Mouse (Mus musculus) neural tube, embryonic 13.5 days (tissue): ENCODE measurements around the gene Col18a1. TPM values are rescaled to one million over a fixed set of nuclear protein-coding genes. Genes with fewer than 3 reads are reported as not detected.

ENCODE experiments used
- ATAC-seq: fragments of 200-750 bp; cut with Nextera tagmentation; 2 replicates; pipeline ENCODE4 v1.8.0; 2017; ENCODE audit warnings: low read depth, mild to moderate bottlenecking, moderate TSS enrichment, moderate library complexity
- H3K27ac ChIP-seq: fragments of 300-500 bp; sonication (generic); replicated peaks from 2 replicates; pipeline ENCODE4 v1.5.1; 2015; ENCODE audit warnings: moderate library complexity, mild to moderate bottlenecking, inconsistent platforms
- H3K27me3 ChIP-seq: fragments of 300-500 bp; sonication (generic); 2 replicates; pipeline ENCODE4 v1.6.1; 2015; ENCODE audit warnings: mild to moderate bottlenecking, inconsistent platforms
- H3K36me3 ChIP-seq: fragments of 300-500 bp; sonication (generic); 2 replicates; pipeline ENCODE4 v1.6.1; 2015; ENCODE audit warnings: mild to moderate bottlenecking, inconsistent platforms
- H3K4me1 ChIP-seq: fragments of 300-500 bp; sonication (generic); replicated peaks from 2 replicates; pipeline ENCODE4 v1.6.1; 2015; ENCODE audit warnings: inconsistent platforms
- H3K4me2 ChIP-seq: fragments of 300-500 bp; sonication (generic); 2 replicates; pipeline ENCODE4 v1.6.1; 2015; ENCODE audit warnings: inconsistent platforms, mild to moderate bottlenecking, moderate library complexity
- H3K4me3 ChIP-seq: fragments of 300-500 bp; sonication (generic); 2 replicates; pipeline ENCODE4 v1.5.1; 2015; ENCODE audit warnings: mild to moderate bottlenecking, inconsistent platforms
- H3K9ac ChIP-seq: fragments of 300-500 bp; sonication (generic); 2 replicates; pipeline ENCODE4 v1.6.1; 2015; ENCODE audit warnings: moderate library complexity, mild to moderate bottlenecking, inconsistent platforms
- H3K9me3 ChIP-seq: fragments of 300-500 bp; sonication (generic); 2 replicates; pipeline ENCODE4 v1.6.1; 2016; ENCODE audit warnings: inconsistent platforms
- WGBS: fragments of 180-500 bp; shearing (Covaris S2); methylation state at CpG from one replicate; pipeline ENCODE4 v1.1.7; 2015; 5-methylcytosine and 5-hydroxymethylcytosine counted together
- polyA plus RNA-seq: library from polyadenylated mRNA; unstranded; fragments of >200 nt; fragmentation: Nextera tagmentation; extraction: Ambion mirVana; gene quantifications from 2 replicates; pipeline ENCODE4 v1.2.1, GENCODE M21; 2015

The Col18a1 gene
- polyA plus RNA-seq, 1 experiment from 2014 or later: 64.2 TPM

GRCm38 (mm10) chr10:77033323-77034025 lies 132.9 kb downstream of the Col18a1 start:
- ATAC-seq: peak; percentile 81
- WGBS: 1% methylated on average over 30 of the region's 30 CpGs
- H3K9me3 ChIP-seq: no peaks in the 10 kb centered on the region
- H3K4me1 ChIP-seq: peaks cover 26% of the 10 kb centered on the region
- peak overlapping the region; percentile 68 for H3K4me2 ChIP-seq
- H3K4me3 ChIP-seq: peak overlapping the region; percentile 54
- H3K9ac ChIP-seq: peak overlapping the region; percentile 69
- H3K27ac ChIP-seq: peak overlapping the region; percentile 35; the same call in 1 of the 2 replicates
- peaks cover 5% of the 10 kb centered on the region for H3K36me3 ChIP-seq
- H3K27me3 ChIP-seq: peaks cover 5% of the 10 kb centered on the region

- H3K9ac ChIP-seq: peak overlapping the region; percentile 69
- peaks cover 26% of the 10 kb centered on the region for H3K4me1 ChIP-seq
- under 1% methylated on average over 49 of the region's 49 CpGs for WGBS
- H3K4me3 ChIP-seq: peak overlapping the region; percentile 54
- ATAC-seq: peak; percentile 94
- H3K36me3 ChIP-seq: no peaks in the 10 kb centered on the region
- H3K4me2 ChIP-seq: peak overlapping the region; percentile 68
- H3K27me3 ChIP-seq: peaks cover 5% of the 10 kb centered on the region
- peak overlapping the region; percentile 63 for H3K27ac ChIP-seq
- H3K9me3 ChIP-seq: no peaks in the 10 kb centered on the region
Measured at GRCm38 (mm10) chr10:77032591-77033322, 133.6 kb downstream of the Col18a1 start.

- Histone ChIP-seq H3K4me3 (peak within 1 kb of the TSS; percentile 54), H3K36me3 (no peaks in the 10 kb centered on the region), H3K27me3 (peaks cover 5% of the 10 kb centered on the region), H3K9ac (peak within 1 kb of the TSS; percentile 69), H3K27ac (peak within 1 kb of the TSS; percentile 63), H3K4me1 (peaks cover 26% of the 10 kb centered on the region), H3K4me2 (peak within 1 kb of the TSS; percentile 68), H3K9me3 (no peaks in the 10 kb centered on the region)
- WGBS: 41% methylated on average over 13 of the region's 13 CpGs
- ATAC-seq: no peak
Measured at GRCm38 (mm10) chr10:77031768-77032375, 134.5 kb downstream of the Col18a1 start, which contains the start of gene Slc19a1. Slc19a1 (plus strand) TSS chr10:77032241.

- Histone ChIP-seq H3K9ac (no peak overlapping the region), H3K4me1 (peaks cover 26% of the 10 kb centered on the region), H3K4me2 (no peak overlapping the region), H3K4me3 (no peak overlapping the region), H3K9me3 (no peaks in the 10 kb centered on the region), H3K36me3 (no peaks in the 10 kb centered on the region), H3K27me3 (peaks cover 5% of the 10 kb centered on the region), H3K27ac (no peak overlapping the region)
- WGBS: 87% methylated on average over 5 of the region's 5 CpGs
- ATAC-seq: no peak
Measured at GRCm38 (mm10) chr10:77030666-77031065, 135.7 kb downstream of the Col18a1 start.

GRCm38 (mm10) chr10:77029761-77030160 lies 136.6 kb downstream of the Col18a1 start:
- no peak overlapping the region for H3K27ac ChIP-seq
- no peak for ATAC-seq
- no peaks in the 10 kb centered on the region for H3K36me3 ChIP-seq
- WGBS: 94% methylated on average over 4 of the region's 4 CpGs
- H3K27me3 ChIP-seq: peaks cover 5% of the 10 kb centered on the region
- H3K4me1 ChIP-seq: peaks cover 19% of the 10 kb centered on the region
- no peak overlapping the region for H3K9ac ChIP-seq
- H3K4me3 ChIP-seq: no peak overlapping the region
- no peak overlapping the region for H3K4me2 ChIP-seq
- H3K9me3 ChIP-seq: no peaks in the 10 kb centered on the region

- H3K4me2 ChIP-seq: no peak overlapping the region
- no peak overlapping the region for H3K4me3 ChIP-seq
- 86% methylated on average over 6 of the region's 6 CpGs for WGBS
- no peaks in the 10 kb centered on the region for H3K9me3 ChIP-seq
- H3K27me3 ChIP-seq: peaks cover 5% of the 10 kb centered on the region
- H3K9ac ChIP-seq: no peak overlapping the region
- no peaks in the 10 kb centered on the region for H3K36me3 ChIP-seq
- no peak for ATAC-seq
- peaks cover 9% of the 10 kb centered on the region for H3K4me1 ChIP-seq
- no peak overlapping the region for H3K27ac ChIP-seq
Measured at GRCm38 (mm10) chr10:77028782-77029296, 137.5 kb downstream of the Col18a1 start.

- no peak overlapping the region for H3K27ac ChIP-seq
- H3K9me3 ChIP-seq: no peaks in the 10 kb centered on the region
- WGBS: 77% methylated on average over 3 of the region's 3 CpGs
- no peak overlapping the region for H3K4me2 ChIP-seq
- H3K4me1 ChIP-seq: 0 out of 2 replicates have a peak, but pooled peaks cover under 1% of the 10 kb centered on the region
- no peak for ATAC-seq
- no peak overlapping the region for H3K9ac ChIP-seq
- peaks cover 5% of the 10 kb centered on the region for H3K27me3 ChIP-seq
- H3K4me3 ChIP-seq: no peak overlapping the region
- H3K36me3 ChIP-seq: no peaks in the 10 kb centered on the region
Measured at GRCm38 (mm10) chr10:77026944-77027343, 139.4 kb downstream of the Col18a1 start.

- Histone ChIP-seq H3K36me3 (no peaks in the 10 kb centered on the region), H3K4me1 (no peaks in the 10 kb centered on the region), H3K4me2 (no peak overlapping the region), H3K4me3 (no peak overlapping the region), H3K9me3 (no peaks in the 10 kb centered on the region), H3K27ac (no peak overlapping the region), H3K27me3 (no peaks in the 10 kb centered on the region), H3K9ac (no peak overlapping the region)
- 87% methylated on average over 5 of the region's 5 CpGs for WGBS
- no peak for ATAC-seq
Measured at GRCm38 (mm10) chr10:77024231-77024630, 142.1 kb downstream of the Col18a1 start.

GRCm38 (mm10) chr10:77022301-77023130 lies 143.8 kb downstream of the Col18a1 start:
- WGBS: 80% methylated on average over 13 of the region's 13 CpGs
- Histone ChIP-seq H3K9ac (no peak overlapping the region), H3K36me3 (no peaks in the 10 kb centered on the region), H3K9me3 (no peaks in the 10 kb centered on the region), H3K27ac (no peak overlapping the region), H3K4me1 (no peaks in the 10 kb centered on the region), H3K4me3 (no peak overlapping the region), H3K27me3 (no peaks in the 10 kb centered on the region), H3K4me2 (no peak overlapping the region)
- ATAC-seq: no peak

GRCm38 (mm10) chr10:77021399-77022052 lies 144.8 kb downstream of the Col18a1 start:
- H3K36me3 ChIP-seq: no peaks in the 10 kb centered on the region
- H3K9ac ChIP-seq: no peak overlapping the region
- 33% methylated on average over 17 of the region's 17 CpGs for WGBS
- peak; percentile 60 for ATAC-seq
- peak overlapping the region; percentile 42 for H3K4me2 ChIP-seq
- H3K27ac ChIP-seq: no peak overlapping the region
- H3K4me3 ChIP-seq: peak overlapping the region; percentile 7; the same call in 1 of the 2 replicates
- 0 out of 2 replicates have a peak, but pooled peaks cover 4% of the 10 kb centered on the region for H3K4me1 ChIP-seq
- H3K9me3 ChIP-seq: no peaks in the 10 kb centered on the region
- H3K27me3 ChIP-seq: no peaks in the 10 kb centered on the region

- 70% methylated on average over 9 of the region's 9 CpGs for WGBS
- Histone ChIP-seq H3K9me3 (no peaks in the 10 kb centered on the region), H3K36me3 (no peaks in the 10 kb centered on the region), H3K27ac (no peak overlapping the region), H3K4me1 (0 out of 2 replicates have a peak, but pooled peaks cover 5% of the 10 kb centered on the region), H3K4me3 (no peak overlapping the region), H3K4me2 (no peak overlapping the region), H3K27me3 (no peaks in the 10 kb centered on the region), H3K9ac (no peak overlapping the region)
- no peak for ATAC-seq
Measured at GRCm38 (mm10) chr10:77017662-77018061, 148.7 kb downstream of the Col18a1 start.
